Mouse (Mus musculus) midbrain, postnatal 0 days (tissue): ENCODE results near the gene Thg1l. TPM values are rescaled to one million over a fixed set of nuclear protein-coding genes. Genes with fewer than 3 reads are reported as not detected.

Experiments used
- ATAC-seq: fragments of 200-750 bp; cut with Nextera tagmentation; 2 replicates; pipeline ENCODE4 v1.8.0; 2017; ENCODE audit warnings: moderate number of reproducible peaks, mild to moderate bottlenecking, moderate TSS enrichment, moderate library complexity; ENCODE audit not compliant: low FRiP score
- DNase-seq: peaks from one replicate; pipeline ENCODE4 v3.0.0-alpha.2; 2015; ENCODE audit warnings: low spot score
- H3K27ac ChIP-seq: fragments of 300-500 bp; sonication (generic); 2 replicates; pipeline ENCODE4 v1.5.1; 2014; ENCODE audit warnings: low read depth, mild to moderate bottlenecking, low read length, mixed read lengths
- H3K27me3 ChIP-seq: fragments of 300-500 bp; sonication (generic); 2 replicates; pipeline ENCODE4 v1.6.1; 2014; ENCODE audit warnings: low read length, control low read depth, mixed read lengths; ENCODE audit not compliant: insufficient read depth
- H3K36me3 ChIP-seq: fragments of 300-500 bp; sonication (generic); 2 replicates; pipeline ENCODE4 v1.6.1; 2014; ENCODE audit warnings: low read length, control low read depth, mixed read lengths; ENCODE audit not compliant: insufficient read depth
- H3K4me1 ChIP-seq: fragments of 300-500 bp; sonication (generic); 2 replicates; pipeline ENCODE4 v1.6.1; 2014; ENCODE audit warnings: mild to moderate bottlenecking, control low read depth, antibody characterized with exemption, low read length, mixed read lengths; ENCODE audit not compliant: insufficient read depth
- H3K4me2 ChIP-seq: fragments of 300-500 bp; sonication (generic); 2 replicates; pipeline ENCODE4 v1.6.1; 2014; ENCODE audit warnings: low read depth, mild to moderate bottlenecking, low read length, mixed read lengths; ENCODE audit not compliant: poor library complexity, severe bottlenecking
- H3K4me3 ChIP-seq: fragments of 300-500 bp; sonication (generic); 2 replicates; pipeline ENCODE4 v1.5.1; 2014; ENCODE audit warnings: low read depth, mild to moderate bottlenecking, low read length, moderate library complexity
- H3K9ac ChIP-seq: fragments of 300-500 bp; sonication (generic); replicated peaks from 2 replicates; pipeline ENCODE4 v1.6.1; 2014; ENCODE audit warnings: mild to moderate bottlenecking, low read length, moderate library complexity, mixed read lengths; ENCODE audit not compliant: poor library complexity, severe bottlenecking
- H3K9me3 ChIP-seq: fragments of 300-500 bp; sonication (generic); 2 replicates; pipeline ENCODE4 v1.6.1; 2016; ENCODE audit warnings: low read length, control low read depth
- CTCF ChIP-seq: IDR thresholded peaks from 2 replicates; pipeline ENCODE4 v1.5.1; 2016; ENCODE audit warnings: antibody characterized with exemption, mild to moderate bottlenecking
- WGBS: fragments of 180-500 bp; shearing (Covaris S2); extraction: QIAGEN DNeasy Blood & Tissue Kit; methylation state at CpG from one replicate; pipeline ENCODE4 v1.1.7; 2014; 5-methylcytosine and 5-hydroxymethylcytosine counted together
- polyA plus RNA-seq: library from polyadenylated mRNA; unstranded; fragments of >200 nt; fragmentation: Nextera tagmentation; extraction: Ambion mirVana; gene quantifications from 2 replicates; pipeline ENCODE4 v1.2.1, GENCODE M21; 2015
- total RNA-seq: library from RNA; depleted of rRNA; stranded (reverse); fragments of >200 nt; gene quantifications from 2 replicates; pipeline ENCODE4 v1.2.3, GENCODE M21; 2014

Thg1l gene
- total and polyA plus RNA-seq, 2 experiments from 2014 or later, result 8.8 to 11.1 TPM

DNA sequence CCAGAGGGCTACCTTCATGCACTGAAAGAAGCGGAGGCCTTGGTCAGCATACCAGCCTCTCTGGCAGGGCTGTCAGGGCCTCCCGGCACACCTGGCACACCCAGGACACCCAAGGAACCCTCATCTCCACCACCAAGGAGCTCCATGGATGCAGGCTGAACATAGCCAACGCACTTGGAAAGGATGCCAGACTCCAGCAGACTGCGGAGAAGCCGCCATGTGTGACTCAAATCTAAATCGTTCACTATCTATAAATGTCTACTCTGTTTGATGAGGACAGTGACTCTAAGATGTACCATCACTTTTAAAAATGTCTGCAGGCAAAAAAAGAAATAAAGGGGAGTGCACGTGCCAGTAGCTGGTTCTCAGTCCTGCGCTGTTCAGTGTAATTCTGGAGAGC is 17.8 kb downstream of the Thg1l start:
- no peak for TF ChIP-seq CTCF

DNA sequence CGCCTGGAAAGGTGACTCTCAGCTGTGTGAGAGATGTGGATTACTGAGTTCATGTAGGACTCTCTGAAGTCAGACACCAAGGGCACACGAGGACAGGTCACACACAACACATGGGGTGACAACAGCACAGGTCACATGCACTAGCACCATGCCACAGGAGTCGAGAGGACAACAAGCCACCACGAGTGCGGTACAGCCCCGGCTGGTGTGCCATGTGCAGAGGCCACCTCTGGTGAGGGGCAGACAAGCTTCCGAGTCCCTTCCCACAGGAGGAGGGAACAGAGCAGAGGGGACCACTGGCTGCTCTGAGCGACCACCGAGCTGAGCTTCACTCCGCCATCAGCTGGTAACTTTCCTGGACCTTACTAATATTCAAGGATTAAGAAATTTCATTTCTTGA is 22.5 kb downstream of the Thg1l start:
- H3K27me3 ChIP-seq, result no peaks in the 10 kb centered on the region
- no peak for TF ChIP-seq CTCF
- no peak overlapping the region for H3K9ac ChIP-seq
- H3K4me3 ChIP-seq, result no peak overlapping the region
- no peak overlapping the region for H3K27ac ChIP-seq
- no peaks in the 10 kb centered on the region for H3K4me1 ChIP-seq
- DNase-seq (no peak), ATAC-seq (no peak)
- H3K9me3 ChIP-seq, result no peaks in the 10 kb centered on the region
- H3K36me3 ChIP-seq, result peaks cover 45% of the 10 kb centered on the region
- H3K4me2 ChIP-seq, result no peak overlapping the region
- 92% methylated on average over 10 of the region's 10 CpGs for WGBS

More for the DNA sequence above, 17.8 kb downstream of the Thg1l start:
- Histone ChIP-seq H3K27ac (no peak overlapping the region), H3K4me3 (no peak overlapping the region), H3K4me1 (no peaks in the 10 kb centered on the region), H3K36me3 (peaks cover 29% of the 10 kb centered on the region), H3K9me3 (no peaks in the 10 kb centered on the region), H3K9ac (no peak overlapping the region), H3K4me2 (no peak overlapping the region), H3K27me3 (no peaks in the 10 kb centered on the region)
- WGBS, result 96% methylated on average over 8 of the region's 8 CpGs
- ATAC-seq (no peak), DNase-seq (no peak)

DNA sequence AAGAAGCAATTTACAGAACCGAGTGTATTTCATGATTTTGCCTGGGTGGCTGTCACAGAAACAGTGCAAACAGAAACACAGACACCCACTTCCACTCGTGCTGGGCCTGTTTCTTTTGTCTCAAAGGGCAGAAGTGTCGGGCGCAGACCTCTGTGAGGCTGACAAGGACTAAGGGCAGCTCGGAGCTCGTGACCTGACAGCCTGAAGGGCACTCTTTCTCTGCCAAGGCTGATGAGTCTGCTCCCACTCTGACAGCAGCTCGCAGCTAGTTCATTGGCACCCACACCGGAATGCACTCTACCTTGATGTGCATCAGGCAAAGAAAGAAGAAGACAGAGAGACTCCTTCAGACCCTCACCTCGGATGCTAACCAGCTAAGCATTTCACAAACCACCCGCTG is 25.8 kb downstream of the Thg1l start:
- no peak for TF ChIP-seq CTCF
- no peak for ATAC-seq
- WGBS, result 88% methylated on average over 10 of the region's 10 CpGs

DNA sequence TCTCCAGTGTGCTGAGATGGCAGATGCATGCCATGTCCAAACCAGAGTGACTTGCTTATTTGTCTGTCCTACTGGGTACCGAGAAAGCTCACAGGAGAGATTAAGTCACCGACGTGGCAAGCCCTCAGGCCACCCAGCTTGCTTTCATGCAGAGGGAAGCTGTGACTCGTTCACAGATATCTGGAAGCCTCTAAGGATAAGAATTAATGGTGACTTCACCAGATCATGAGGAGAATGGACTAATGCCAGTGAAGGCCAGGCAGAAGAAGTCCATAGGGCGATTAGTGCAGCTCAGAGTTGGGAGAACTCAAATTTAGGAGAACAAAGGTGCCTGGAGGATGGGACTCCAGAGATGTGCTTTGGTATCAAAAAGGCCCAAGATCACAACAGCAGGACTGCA is 27.8 kb downstream of the Thg1l start:
- H3K9ac ChIP-seq, result no peak overlapping the region
- 36% methylated on average over 5 of the region's 5 CpGs for WGBS
- no peaks in the 10 kb centered on the region for H3K27me3 ChIP-seq
- no peaks in the 10 kb centered on the region for H3K4me1 ChIP-seq
- H3K27ac ChIP-seq, result no peak overlapping the region
- no peak for TF ChIP-seq CTCF
- ATAC-seq (no peak), DNase-seq (no peak)
- H3K4me3 ChIP-seq, result no peak overlapping the region
- no peaks in the 10 kb centered on the region for H3K9me3 ChIP-seq
- H3K36me3 ChIP-seq, result peaks cover 16% of the 10 kb centered on the region
- no peak overlapping the region for H3K4me2 ChIP-seq

More for the DNA sequence above, 25.8 kb downstream of the Thg1l start:
- Histone ChIP-seq H3K9me3 (no peaks in the 10 kb centered on the region), H3K27ac (no peak overlapping the region), H3K4me3 (no peak overlapping the region), H3K9ac (no peak overlapping the region), H3K36me3 (peaks cover 36% of the 10 kb centered on the region), H3K4me1 (no peaks in the 10 kb centered on the region), H3K27me3 (no peaks in the 10 kb centered on the region), H3K4me2 (no peak overlapping the region)
- no peak for DNase-seq

DNA sequence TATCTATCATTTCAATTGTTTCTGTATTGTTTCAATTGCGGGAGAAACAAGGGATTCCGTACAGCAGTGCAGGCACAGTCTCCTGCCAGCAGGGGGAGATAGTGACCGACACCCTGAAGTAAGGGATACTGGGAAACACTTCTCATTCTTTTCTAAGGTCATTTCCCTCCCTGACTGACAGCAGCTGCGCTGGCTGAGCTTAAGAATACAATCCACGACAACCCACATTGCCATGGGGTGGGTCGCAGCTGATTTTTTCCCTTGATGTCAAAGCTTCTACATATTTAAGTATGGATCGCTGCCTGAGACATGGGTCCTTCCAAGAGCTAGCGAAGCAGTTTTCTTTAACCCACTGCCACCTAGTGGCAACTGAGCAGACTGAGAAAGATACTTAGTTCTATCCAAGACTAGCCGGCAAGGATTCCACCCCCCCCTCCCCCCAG is 28.6 kb downstream of the Thg1l start:
- DNase-seq (peak; percentile 94), ATAC-seq (peak; percentile 90)
- no peaks in the 10 kb centered on the region for H3K27me3 ChIP-seq
- peak; percentile 84 for TF ChIP-seq CTCF
- H3K9ac ChIP-seq, result peak overlapping the region; percentile 29; the same call in 1 of the 2 replicates
- WGBS, result under 1% methylated on average over 9 of the region's 9 CpGs
- no peak overlapping the region for H3K27ac ChIP-seq
- H3K9me3 ChIP-seq, result no peaks in the 10 kb centered on the region
- 0 out of 2 replicates have a peak, but pooled peaks cover under 1% of the 10 kb centered on the region for H3K4me1 ChIP-seq
- H3K4me3 ChIP-seq, result peak overlapping the region; percentile 26; the same call in 1 of the 2 replicates
- H3K4me2 ChIP-seq, result peak overlapping the region; percentile 45
- peaks cover 10% of the 10 kb centered on the region for H3K36me3 ChIP-seq

DNA sequence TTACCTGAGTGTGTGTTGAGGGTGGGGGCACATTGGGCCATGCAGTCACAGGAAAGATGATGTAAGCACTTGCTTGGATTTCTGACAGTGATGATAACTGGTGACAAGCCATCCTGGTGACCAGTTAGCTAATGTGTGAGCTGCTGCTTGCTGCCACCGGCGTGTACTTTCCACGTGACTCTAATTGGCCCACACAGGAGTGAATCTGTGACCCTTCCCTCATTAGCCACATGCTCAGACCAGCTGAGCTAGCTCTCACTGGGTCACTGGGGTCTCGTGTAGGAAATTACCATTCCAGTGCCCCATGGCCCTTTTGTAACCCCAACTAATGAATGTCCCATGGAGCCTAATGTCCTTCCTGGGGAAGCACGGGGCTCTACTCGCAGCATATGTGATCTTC is 29.9 kb downstream of the Thg1l start:
- Histone ChIP-seq H3K9me3 (no peaks in the 10 kb centered on the region), H3K4me3 (no peak overlapping the region), H3K9ac (no peak overlapping the region), H3K4me2 (no peak overlapping the region), H3K27me3 (no peaks in the 10 kb centered on the region), H3K4me1 (0 out of 2 replicates have a peak, but pooled peaks cover 4% of the 10 kb centered on the region), H3K36me3 (peaks cover 5% of the 10 kb centered on the region; the same call in 1 of the 2 replicates), H3K27ac (no peak overlapping the region)
- DNase-seq (no peak), ATAC-seq (no peak)
- TF ChIP-seq CTCF, result no peak
- WGBS, result 42% methylated on average over 6 of the region's 6 CpGs
